Mouse (Mus musculus) hindbrain, embryonic 15.5 days (tissue): ENCODE measurements at regions not wholly inside any gene's neighbourhood (a gene's known extent, or its start where the extent isn't known, plus 50 kb on each side); places are given as distances from the start of the nearest gene placed in this dataset.
A peak's percentile ranks its signal among the peaks of the same experiment; 100 is the strongest.

ENCODE experiments used
- ATAC-seq: fragments of 200-750 bp; cut with Nextera tagmentation; 2 replicates; pipeline ENCODE4 v1.8.0; 2017; ENCODE audit warnings: low read depth, moderate number of reproducible peaks, moderate TSS enrichment; ENCODE audit not compliant: low FRiP score
- H3K27ac ChIP-seq: fragments of 300-500 bp; sonication (generic); replicated peaks from 2 replicates; pipeline ENCODE4 v1.5.1; 2015; ENCODE audit warnings: mild to moderate bottlenecking, inconsistent platforms
- H3K27me3 ChIP-seq: fragments of 300-500 bp; sonication (generic); 2 replicates; pipeline ENCODE4 v1.6.1; 2015; ENCODE audit warnings: control low read depth, inconsistent platforms
- H3K36me3 ChIP-seq: fragments of 300-500 bp; sonication (generic); 2 replicates; pipeline ENCODE4 v1.6.1; 2015; ENCODE audit warnings: control low read depth, inconsistent platforms
- H3K4me1 ChIP-seq: fragments of 300-500 bp; sonication (generic); replicated peaks from 2 replicates; pipeline ENCODE4 v1.6.1; 2015; ENCODE audit warnings: control low read depth, inconsistent platforms
- H3K4me2 ChIP-seq: fragments of 300-500 bp; sonication (generic); 2 replicates; pipeline ENCODE4 v1.6.1; 2015; ENCODE audit warnings: moderate library complexity, mild to moderate bottlenecking, inconsistent platforms
- H3K4me3 ChIP-seq: fragments of 300-500 bp; sonication (generic); 2 replicates; pipeline ENCODE4 v1.5.1; 2015; ENCODE audit warnings: mild to moderate bottlenecking, inconsistent platforms
- H3K9ac ChIP-seq: fragments of 300-500 bp; sonication (generic); 2 replicates; pipeline ENCODE4 v1.6.1; 2015; ENCODE audit warnings: inconsistent platforms
- H3K9me3 ChIP-seq: fragments of 300-500 bp; sonication (generic); 2 replicates; pipeline ENCODE4 v1.6.1; 2016; ENCODE audit warnings: control low read depth, inconsistent platforms
- WGBS: fragments of 180-500 bp; shearing (Covaris S2); methylation state at CpG from one replicate; pipeline ENCODE4 v1.1.7; 2015; 5-methylcytosine and 5-hydroxymethylcytosine counted together

DNA sequence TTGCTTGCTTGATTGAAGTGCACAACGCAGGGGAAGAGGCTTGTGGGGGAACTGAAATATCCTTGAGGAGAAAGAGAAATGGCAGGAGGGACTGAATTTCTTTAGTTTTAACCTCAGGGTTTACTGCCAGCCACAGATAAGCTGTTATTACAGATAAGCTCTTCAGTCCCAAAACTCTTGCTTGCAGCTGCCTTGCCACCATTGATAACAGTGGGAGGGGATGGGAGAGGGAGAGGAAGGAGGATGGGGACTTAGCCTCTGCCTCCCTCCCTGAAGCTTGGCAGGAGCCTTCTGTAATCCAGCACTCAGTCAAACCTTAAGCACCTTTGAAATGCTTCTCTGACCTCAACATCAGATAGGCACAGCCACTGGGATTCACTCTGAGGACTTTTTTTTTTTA lies 471.4 kb upstream of the Lsamp start:
- no peak for ATAC-seq
- Histone ChIP-seq H3K27me3 (no peaks in the 10 kb centered on the region), H3K4me3 (no peak overlapping the region), H3K4me2 (no peak overlapping the region), H3K9ac (no peak overlapping the region), H3K36me3 (no peaks in the 10 kb centered on the region), H3K4me1 (no peaks in the 10 kb centered on the region), H3K9me3 (no peaks in the 10 kb centered on the region), H3K27ac (no peak overlapping the region)
- WGBS: 25% methylated on average over 1 of the region's 1 CpGs

DNA sequence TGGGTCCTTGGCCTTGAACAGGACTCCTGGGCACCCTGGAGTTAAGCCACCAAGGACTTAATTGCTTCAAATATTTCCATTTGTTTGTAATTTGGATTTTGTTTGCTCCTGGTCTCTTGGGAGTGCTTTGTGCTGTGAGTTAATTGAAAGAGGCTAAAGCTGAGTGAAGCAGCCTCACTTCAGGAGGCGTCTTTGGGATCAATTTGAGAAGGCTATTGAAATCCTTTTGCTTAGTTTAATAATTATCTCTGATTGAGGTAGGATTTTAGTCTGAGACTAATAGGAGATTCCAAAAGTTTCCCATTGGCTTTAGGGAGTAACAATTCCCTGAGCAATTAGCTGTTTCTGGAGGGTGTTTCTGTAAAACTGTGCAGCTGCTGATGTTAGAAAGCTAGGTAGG lies 470.5 kb upstream of the Lsamp start:
- ATAC-seq: no peak
- Histone ChIP-seq H3K27me3 (no peaks in the 10 kb centered on the region), H3K4me3 (no peak overlapping the region), H3K4me1 (no peaks in the 10 kb centered on the region), H3K36me3 (no peaks in the 10 kb centered on the region), H3K27ac (no peak overlapping the region), H3K9ac (no peak overlapping the region), H3K9me3 (no peaks in the 10 kb centered on the region), H3K4me2 (no peak overlapping the region)
- WGBS: 37% methylated on average over 1 of the region's 1 CpGs

DNA sequence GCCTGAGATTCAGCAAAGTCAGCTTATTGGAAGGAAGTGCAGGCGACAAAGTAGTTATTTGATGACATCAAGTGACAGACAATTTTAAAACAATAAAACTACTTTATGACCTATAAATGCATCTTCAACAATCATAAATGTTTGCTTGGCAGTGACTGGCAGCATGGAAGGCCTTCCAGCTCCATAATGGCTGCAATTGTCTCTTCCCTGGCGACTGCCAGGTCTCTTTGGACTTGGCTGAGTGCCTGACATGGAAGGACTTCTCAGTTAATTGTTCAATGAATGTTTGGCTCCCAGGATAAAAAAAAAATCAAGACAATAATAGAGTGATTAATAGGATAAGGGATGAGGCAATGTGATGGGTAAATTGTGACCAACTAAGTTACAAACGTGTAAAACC lies 453.1 kb upstream of the Lsamp start:
- Histone ChIP-seq H3K4me3 (no peak overlapping the region), H3K36me3 (no peaks in the 10 kb centered on the region), H3K27me3 (no peaks in the 10 kb centered on the region), H3K9me3 (no peaks in the 10 kb centered on the region), H3K9ac (no peak overlapping the region), H3K4me2 (no peak overlapping the region), H3K4me1 (peaks cover 4% of the 10 kb centered on the region; the same call in 1 of the 2 replicates), H3K27ac (no peak overlapping the region)
- ATAC-seq: no peak
- 46% methylated on average over 3 of the region's 3 CpGs for WGBS

DNA sequence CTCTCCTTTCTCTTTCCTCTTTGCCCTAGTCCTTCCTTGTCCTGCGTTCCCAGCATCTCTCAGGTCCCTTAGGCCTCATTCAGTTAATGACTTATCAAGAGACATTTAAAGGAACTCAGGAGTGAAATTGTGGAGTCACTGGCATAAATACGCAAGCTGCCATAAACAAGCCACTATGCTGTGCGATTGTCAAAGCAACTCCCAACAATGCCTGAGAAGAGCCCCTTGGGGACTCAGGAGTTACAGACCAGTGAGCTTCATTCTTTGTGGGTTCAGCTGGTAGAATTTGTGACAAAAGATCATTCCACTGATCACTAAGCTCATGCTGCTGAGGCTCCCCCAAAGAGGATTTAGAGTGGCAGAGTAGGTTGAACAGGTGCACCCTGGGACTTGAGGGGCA lies 451.4 kb upstream of the Lsamp start:
- no peak overlapping the region for H3K9ac ChIP-seq
- H3K9me3 ChIP-seq: no peaks in the 10 kb centered on the region
- WGBS: 41% methylated on average over 3 of the region's 3 CpGs
- H3K36me3 ChIP-seq: no peaks in the 10 kb centered on the region
- H3K4me1 ChIP-seq: peaks cover 4% of the 10 kb centered on the region; the same call in 1 of the 2 replicates
- H3K27ac ChIP-seq: no peak overlapping the region
- H3K27me3 ChIP-seq: no peaks in the 10 kb centered on the region
- H3K4me2 ChIP-seq: no peak overlapping the region
- H3K4me3 ChIP-seq: no peak overlapping the region
- no peak for ATAC-seq

DNA sequence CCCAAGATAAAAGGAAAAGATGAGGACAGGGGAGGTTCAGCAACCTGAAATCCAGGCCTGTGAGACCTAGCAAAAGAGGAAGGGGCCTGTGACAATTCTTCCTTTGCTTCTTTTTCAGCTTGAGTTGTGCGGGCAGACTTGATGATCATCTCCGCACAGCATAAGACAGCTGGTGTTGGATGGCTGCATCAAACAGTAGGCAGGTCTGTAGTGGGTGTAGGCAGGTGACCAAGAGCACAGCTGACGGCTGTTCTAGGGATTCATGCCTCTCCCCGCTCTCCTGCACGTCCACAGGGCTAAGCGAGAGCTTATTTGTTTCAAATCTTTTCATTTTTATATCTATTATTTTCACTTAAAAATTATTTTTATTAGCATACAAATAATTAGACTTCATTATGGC lies 450.8 kb upstream of the Lsamp start:
- Histone ChIP-seq H3K27ac (no peak overlapping the region), H3K4me2 (no peak overlapping the region), H3K36me3 (no peaks in the 10 kb centered on the region), H3K9ac (no peak overlapping the region), H3K4me1 (peaks cover 4% of the 10 kb centered on the region; the same call in 1 of the 2 replicates), H3K9me3 (no peaks in the 10 kb centered on the region), H3K4me3 (no peak overlapping the region), H3K27me3 (no peaks in the 10 kb centered on the region)
- WGBS: 78% methylated on average over 6 of the region's 6 CpGs
- 0 out of 2 replicates have a peak, but pooled peaks have one; percentile 38 for ATAC-seq

DNA sequence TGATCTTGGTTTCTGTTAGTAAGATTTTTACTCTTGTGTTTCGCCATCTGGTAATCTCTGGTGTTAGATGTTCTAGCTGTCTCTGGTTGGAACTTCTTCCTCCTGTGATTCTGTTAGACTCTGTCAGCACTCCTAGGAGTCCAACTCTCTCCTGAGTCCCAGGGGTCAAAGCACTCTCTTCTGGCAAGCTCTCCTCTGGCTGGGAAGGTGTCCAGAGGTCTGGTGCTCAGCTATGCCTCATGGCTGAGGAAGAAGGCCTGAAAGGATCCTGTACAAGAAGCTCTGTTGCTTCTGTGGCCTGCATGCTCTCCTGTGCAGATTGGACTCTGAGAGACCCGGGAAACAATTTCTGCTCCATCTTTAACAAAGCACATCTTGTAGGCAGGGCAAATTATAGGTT lies 430.8 kb upstream of the Lsamp start:
- ATAC-seq: no peak

DNA sequence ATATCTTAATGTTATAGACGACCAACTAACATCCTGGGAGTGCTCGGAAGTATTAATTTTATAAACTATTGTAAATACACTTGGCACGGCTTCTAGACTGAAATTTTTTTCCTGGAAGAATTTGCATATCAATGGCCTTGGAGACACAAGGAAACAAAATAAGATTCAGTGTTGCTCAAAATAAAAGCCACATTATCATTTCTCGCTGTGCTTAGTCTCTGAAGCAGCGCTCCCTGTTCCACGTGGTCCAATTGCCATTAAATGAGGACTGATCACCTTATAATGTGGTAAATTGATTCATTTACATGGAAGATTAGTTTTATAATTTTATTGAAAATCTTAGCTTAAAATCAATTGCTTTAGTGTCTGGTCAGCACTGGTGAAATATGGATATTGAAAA lies 407.5 kb upstream of the Lsamp start:
- 28% methylated on average over 6 of the region's 6 CpGs for WGBS
- Histone ChIP-seq H3K27ac (no peak overlapping the region), H3K4me1 (no peaks in the 10 kb centered on the region), H3K36me3 (no peaks in the 10 kb centered on the region), H3K9ac (no peak overlapping the region), H3K27me3 (no peaks in the 10 kb centered on the region), H3K4me3 (no peak overlapping the region), H3K9me3 (no peaks in the 10 kb centered on the region), H3K4me2 (no peak overlapping the region)
- ATAC-seq: no peak

More for the DNA sequence above, 430.8 kb upstream of the Lsamp start:
- H3K4me1 ChIP-seq: no peaks in the 10 kb centered on the region
- H3K27ac ChIP-seq: no peak overlapping the region
- no peaks in the 10 kb centered on the region for H3K36me3 ChIP-seq
- no peaks in the 10 kb centered on the region for H3K27me3 ChIP-seq
- no peak overlapping the region for H3K4me2 ChIP-seq
- WGBS: 95% methylated on average over 2 of the region's 2 CpGs
- no peaks in the 10 kb centered on the region for H3K9me3 ChIP-seq
- H3K4me3 ChIP-seq: no peak overlapping the region
- no peak overlapping the region for H3K9ac ChIP-seq

DNA sequence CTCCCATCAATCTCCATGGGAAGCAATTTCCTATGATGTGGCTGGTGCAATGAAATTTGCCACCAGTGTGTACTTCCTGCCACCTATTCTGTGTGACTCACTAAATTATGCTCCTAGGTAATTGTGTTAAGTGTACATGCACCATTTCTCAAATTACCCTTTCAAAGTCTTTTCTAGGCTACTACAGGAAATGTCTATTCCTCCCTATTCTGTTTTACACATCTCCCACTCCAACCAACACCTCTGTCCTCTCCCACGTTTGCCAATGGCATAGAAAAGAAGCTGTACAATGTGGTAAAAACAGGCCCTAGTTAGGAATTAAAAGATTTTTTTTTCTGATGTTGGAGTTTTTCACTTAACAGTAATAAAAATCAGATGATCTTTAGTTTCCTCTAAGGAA lies 404.5 kb upstream of the Lsamp start:
- no peak for ATAC-seq
- Histone ChIP-seq H3K36me3 (no peaks in the 10 kb centered on the region), H3K4me2 (no peak overlapping the region), H3K9me3 (no peaks in the 10 kb centered on the region), H3K4me3 (no peak overlapping the region), H3K27me3 (no peaks in the 10 kb centered on the region), H3K4me1 (no peaks in the 10 kb centered on the region), H3K27ac (no peak overlapping the region), H3K9ac (no peak overlapping the region)
- 83% methylated on average over 1 of the region's 1 CpGs for WGBS
